Mouse (Mus musculus) midbrain, embryonic 13.5 days (tissue): ENCODE data around the gene Btd. TPM values are rescaled to one million over a fixed set of nuclear protein-coding genes. Genes with fewer than 3 reads are reported as not detected.

Experiments
- ATAC-seq: fragments of 200-750 bp; cut with Nextera tagmentation; 2 replicates; pipeline ENCODE4 v1.8.0; 2017; ENCODE audit warnings: mild to moderate bottlenecking, moderate TSS enrichment, moderate library complexity
- H3K27ac ChIP-seq: fragments of 300-500 bp; sonication (generic); 2 replicates; pipeline ENCODE4 v1.5.1; 2015; ENCODE audit warnings: inconsistent platforms, mild to moderate bottlenecking, moderate library complexity
- H3K27me3 ChIP-seq: fragments of 300-500 bp; sonication (generic); 2 replicates; pipeline ENCODE4 v1.6.1; 2015; ENCODE audit warnings: mild to moderate bottlenecking, inconsistent platforms
- H3K36me3 ChIP-seq: fragments of 300-500 bp; sonication (generic); 2 replicates; pipeline ENCODE4 v1.6.1; 2015; ENCODE audit warnings: mild to moderate bottlenecking, inconsistent platforms
- H3K4me1 ChIP-seq: fragments of 300-500 bp; sonication (generic); replicated peaks from 2 replicates; pipeline ENCODE4 v1.6.1; 2015; ENCODE audit warnings: inconsistent platforms
- H3K4me2 ChIP-seq: fragments of 300-500 bp; sonication (generic); replicated peaks from 2 replicates; pipeline ENCODE4 v1.6.1; 2015; ENCODE audit warnings: moderate library complexity, mild to moderate bottlenecking, inconsistent platforms
- H3K4me3 ChIP-seq: fragments of 300-500 bp; sonication (generic); replicated peaks from 2 replicates; pipeline ENCODE4 v1.5.1; 2015; ENCODE audit warnings: mild to moderate bottlenecking, inconsistent platforms
- H3K9ac ChIP-seq: fragments of 300-500 bp; sonication (generic); replicated peaks from 2 replicates; pipeline ENCODE4 v1.6.1; 2015; ENCODE audit warnings: mild to moderate bottlenecking, inconsistent platforms
- H3K9me3 ChIP-seq: fragments of 300-500 bp; sonication (generic); 2 replicates; pipeline ENCODE4 v1.6.1; 2016; ENCODE audit warnings: mild to moderate bottlenecking, inconsistent platforms
- WGBS: fragments of 180-500 bp; shearing (Covaris S2); methylation state at CpG from one replicate; pipeline ENCODE4 v1.1.7; 2015; 5-methylcytosine and 5-hydroxymethylcytosine counted together
- polyA plus RNA-seq: library from polyadenylated mRNA; unstranded; fragments of >200 nt; fragmentation: Nextera tagmentation; extraction: Ambion mirVana; gene quantifications from 2 replicates; pipeline ENCODE4 v1.2.1, GENCODE M21; 2015

Gene Btd
- polyA plus RNA-seq, 1 experiment from 2014 or later, result 14.8 TPM

- Histone ChIP-seq H3K4me2 (no peak overlapping the region), H3K9ac (no peak overlapping the region), H3K27me3 (no peaks in the 10 kb centered on the region), H3K9me3 (no peaks in the 10 kb centered on the region), H3K36me3 (0 out of 2 replicates have a peak, but pooled peaks cover 3% of the 10 kb centered on the region), H3K27ac (no peak overlapping the region), H3K4me3 (no peak overlapping the region), H3K4me1 (no peaks in the 10 kb centered on the region)
- 96% methylated on average over 9 of the region's 9 CpGs for WGBS
- ATAC-seq, result no peak
These were observed 23.6 kb upstream of the Btd start for GRCm38 (mm10) chr14:31617204-31617603.

DNA sequence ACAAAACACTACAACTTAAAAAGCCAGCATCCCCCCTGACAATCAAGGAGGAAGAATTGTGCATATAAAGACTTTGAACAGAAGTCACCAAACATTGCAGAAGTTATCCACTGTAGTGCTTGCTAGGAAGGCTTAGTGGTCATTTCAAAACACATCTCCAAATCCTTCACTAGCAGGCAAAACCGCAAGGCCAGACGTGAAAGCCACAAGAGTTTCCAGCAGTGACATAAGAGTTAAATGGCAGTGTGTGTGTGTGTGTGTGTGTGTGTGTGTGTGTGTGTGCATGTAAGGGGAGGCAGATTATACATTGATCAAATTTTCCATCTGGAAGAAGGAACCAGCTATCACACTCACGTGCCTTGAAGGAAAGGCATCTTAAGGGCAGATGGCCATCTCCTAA is 22.8 kb upstream of the Btd start:
- no peak overlapping the region for H3K27ac ChIP-seq
- H3K4me3 ChIP-seq, result no peak overlapping the region
- no peak for ATAC-seq
- WGBS, result 91% methylated on average over 3 of the region's 3 CpGs
- H3K36me3 ChIP-seq, result 0 out of 2 replicates have a peak, but pooled peaks cover under 1% of the 10 kb centered on the region
- H3K4me2 ChIP-seq, result no peak overlapping the region
- H3K27me3 ChIP-seq, result no peaks in the 10 kb centered on the region
- H3K9ac ChIP-seq, result no peak overlapping the region
- no peaks in the 10 kb centered on the region for H3K9me3 ChIP-seq
- H3K4me1 ChIP-seq, result no peaks in the 10 kb centered on the region

DNA sequence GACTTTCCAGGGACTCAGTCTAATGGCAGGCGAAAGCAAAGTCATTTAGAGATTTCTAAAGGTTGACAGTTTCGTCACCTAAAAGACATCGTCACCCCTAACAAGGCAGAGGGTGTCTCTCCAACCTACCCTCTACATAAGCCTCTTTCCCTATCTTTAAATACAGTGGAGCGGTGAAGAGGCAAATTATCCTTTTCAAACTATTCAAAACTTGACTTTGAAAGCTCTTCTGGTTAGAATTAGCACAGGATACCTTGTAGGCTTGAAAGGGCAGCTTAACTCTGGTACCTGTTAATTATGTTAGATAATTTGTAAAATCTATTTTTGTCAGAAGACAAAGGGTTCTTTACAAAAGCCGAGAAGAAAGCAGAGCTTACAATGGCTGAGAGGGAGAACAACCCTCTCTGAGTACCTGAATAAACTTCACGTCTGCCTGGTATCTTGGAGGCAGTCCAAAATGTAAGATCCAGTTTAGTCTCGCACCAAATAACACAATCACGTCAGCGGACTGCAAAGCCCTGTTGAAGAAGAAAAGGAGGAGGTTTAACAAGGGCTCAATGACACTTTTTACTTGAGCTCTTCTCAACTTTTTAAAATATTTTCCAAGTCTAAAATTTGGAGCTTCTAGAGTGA is 20.1 kb upstream of the Btd start:
- Histone ChIP-seq H3K9me3 (no peaks in the 10 kb centered on the region), H3K4me3 (no peak overlapping the region), H3K4me2 (no peak overlapping the region), H3K27ac (no peak overlapping the region), H3K9ac (no peak overlapping the region), H3K4me1 (no peaks in the 10 kb centered on the region), H3K27me3 (no peaks in the 10 kb centered on the region), H3K36me3 (no peaks in the 10 kb centered on the region)
- 65% methylated on average over 9 of the region's 9 CpGs for WGBS
- no peak for ATAC-seq

GRCm38 (mm10) chr14:31622748-31623147 is 18.1 kb upstream of the Btd start:
- Histone ChIP-seq H3K36me3 (no peaks in the 10 kb centered on the region), H3K27ac (no peak overlapping the region), H3K4me1 (no peaks in the 10 kb centered on the region), H3K4me3 (no peak overlapping the region), H3K27me3 (no peaks in the 10 kb centered on the region), H3K4me2 (no peak overlapping the region), H3K9me3 (no peaks in the 10 kb centered on the region), H3K9ac (no peak overlapping the region)
- 88% methylated on average over 12 of the region's 12 CpGs for WGBS
- no peak for ATAC-seq

GRCm38 (mm10) chr14:31630677-31631076 is 10.2 kb upstream of the Btd start:
- 0 out of 2 replicates have a peak, but pooled peaks have one; percentile 53 for ATAC-seq
- no peak overlapping the region for H3K9ac ChIP-seq
- H3K4me3 ChIP-seq, result no peak overlapping the region
- H3K27ac ChIP-seq, result no peak overlapping the region
- no peak overlapping the region for H3K4me2 ChIP-seq
- H3K9me3 ChIP-seq, result no peaks in the 10 kb centered on the region
- no peaks in the 10 kb centered on the region for H3K27me3 ChIP-seq
- 33% methylated on average over 7 of the region's 7 CpGs for WGBS
- H3K36me3 ChIP-seq, result no peaks in the 10 kb centered on the region
- H3K4me1 ChIP-seq, result 0 out of 2 replicates have a peak, but pooled peaks cover 2% of the 10 kb centered on the region

DNA sequence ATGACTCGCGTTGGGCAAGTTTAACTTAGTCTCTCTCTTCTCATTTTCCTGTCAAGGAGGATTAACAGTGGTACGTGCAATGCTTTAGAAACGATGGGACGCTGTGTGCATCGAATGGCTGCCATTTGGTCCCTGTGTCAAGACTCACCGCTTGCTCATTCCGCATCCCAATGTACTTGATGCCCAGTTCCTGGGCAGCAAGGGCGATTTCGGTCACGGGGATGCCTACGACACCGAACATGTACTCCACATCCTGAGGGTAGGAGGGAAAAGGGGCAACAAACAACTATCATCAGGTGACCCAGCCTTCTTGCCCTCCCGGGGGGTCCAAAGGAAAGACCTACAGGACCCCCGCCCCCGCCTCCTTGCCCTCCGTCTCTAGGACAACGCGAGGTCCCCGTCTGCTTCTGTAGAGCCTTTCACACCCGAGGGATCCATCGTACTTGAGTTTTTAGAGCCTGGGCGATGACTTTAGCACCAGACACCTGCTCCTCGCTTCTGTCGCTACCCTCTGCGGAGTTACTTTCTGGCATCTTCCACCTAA is 410 bp upstream of the Btd start, which contains the start of gene Gm49387:
Gm49387 (minus strand) TSS at position 533 of the 544 bp plus-strand sequence.
- Histone ChIP-seq H3K4me2 (peak within 1 kb of the TSS; percentile 95), H3K9ac (peak within 1 kb of the TSS; percentile 74), H3K9me3 (no peaks in the 10 kb centered on the region), H3K4me3 (peak within 1 kb of the TSS; percentile 66), H3K27me3 (no peaks in the 10 kb centered on the region), H3K36me3 (no peaks in the 10 kb centered on the region), H3K27ac (peak within 1 kb of the TSS; percentile 75), H3K4me1 (peaks cover 16% of the 10 kb centered on the region)
- peak; percentile 72; the same call in 1 of the 2 replicates for ATAC-seq
- 4% methylated on average over 25 of the region's 26 CpGs for WGBS

GRCm38 (mm10) chr14:31641506-31642155 is 803 bp downstream of the Btd start:
- Histone ChIP-seq H3K4me1 (peaks cover 16% of the 10 kb centered on the region), H3K4me3 (peak overlapping the region; percentile 66), H3K36me3 (no peaks in the 10 kb centered on the region), H3K27me3 (no peaks in the 10 kb centered on the region), H3K9me3 (no peaks in the 10 kb centered on the region), H3K9ac (peak overlapping the region; percentile 74), H3K27ac (no peak overlapping the region), H3K4me2 (peak overlapping the region; percentile 95)
- ATAC-seq, result no peak
- WGBS, result 72% methylated on average over 9 of the region's 9 CpGs

DNA sequence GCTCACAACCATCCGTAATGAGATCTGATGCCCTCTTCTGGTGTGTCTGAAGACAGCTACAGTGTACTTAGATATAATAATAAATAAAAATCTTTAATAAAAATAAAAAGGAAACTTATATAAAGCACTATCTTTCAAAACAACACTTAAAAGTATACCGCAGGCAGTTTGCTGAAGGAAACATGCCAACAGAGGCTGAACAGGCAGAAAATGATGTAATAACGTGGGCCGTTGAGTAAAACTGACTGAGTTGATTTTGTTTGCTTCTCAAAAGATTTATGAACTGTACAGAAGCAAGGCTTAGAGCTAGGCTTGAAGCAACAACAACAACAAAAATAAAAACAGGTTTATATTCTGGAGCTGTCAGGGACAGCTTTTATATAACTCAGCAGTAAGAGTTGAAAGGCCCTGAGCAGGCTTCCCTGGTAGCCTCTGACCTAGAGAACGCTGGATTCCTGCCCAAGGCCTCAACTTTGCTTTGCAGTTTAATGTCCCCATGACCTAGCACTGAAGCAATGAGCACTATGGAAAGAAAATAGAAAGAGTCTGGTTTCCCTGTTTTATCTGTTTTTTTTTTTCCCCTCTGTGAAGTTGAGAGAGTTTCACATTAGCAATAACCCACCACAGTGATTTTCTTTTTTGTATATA is 3.5 kb downstream of the Btd start:
- Histone ChIP-seq H3K27ac (no peak overlapping the region), H3K4me2 (no peak overlapping the region), H3K9ac (no peak overlapping the region), H3K4me3 (no peak overlapping the region), H3K9me3 (no peaks in the 10 kb centered on the region), H3K4me1 (peaks cover 16% of the 10 kb centered on the region), H3K27me3 (no peaks in the 10 kb centered on the region), H3K36me3 (no peaks in the 10 kb centered on the region)
- WGBS, result 91% methylated on average over 5 of the region's 5 CpGs
- no peak for ATAC-seq

- H3K27me3 ChIP-seq, result no peaks in the 10 kb centered on the region
- no peak overlapping the region for H3K27ac ChIP-seq
- H3K4me1 ChIP-seq, result peaks cover 13% of the 10 kb centered on the region
- no peaks in the 10 kb centered on the region for H3K9me3 ChIP-seq
- H3K4me3 ChIP-seq, result no peak overlapping the region
- H3K36me3 ChIP-seq, result no peaks in the 10 kb centered on the region
- H3K4me2 ChIP-seq, result no peak overlapping the region
- ATAC-seq, result no peak
- H3K9ac ChIP-seq, result no peak overlapping the region
- 66% methylated on average over 3 of the region's 3 CpGs for WGBS
These were observed 4.2 kb downstream of the Btd start for GRCm38 (mm10) chr14:31644931-31645547.

DNA sequence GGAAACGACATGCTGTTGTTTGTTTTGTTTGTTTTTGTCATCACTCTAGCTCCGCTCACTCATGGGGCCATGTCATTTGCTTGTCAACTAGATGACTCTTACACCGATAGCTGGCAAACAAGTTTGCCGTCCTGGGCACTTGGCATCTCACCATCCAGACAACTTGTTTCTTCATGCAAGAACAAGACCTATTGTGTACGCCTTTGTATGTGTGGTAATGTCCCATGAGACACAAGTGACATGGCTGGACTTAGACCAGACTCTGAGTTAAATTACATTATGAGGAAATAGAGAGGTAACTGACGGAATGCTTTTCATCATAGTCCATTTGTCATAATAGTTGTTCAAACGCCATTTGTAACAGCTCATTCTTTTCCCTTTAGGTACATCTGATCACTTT is 5.1 kb downstream of the Btd start:
- 94% methylated on average over 7 of the region's 7 CpGs for WGBS
- H3K4me1 ChIP-seq, result peaks cover 8% of the 10 kb centered on the region
- H3K27me3 ChIP-seq, result no peaks in the 10 kb centered on the region
- no peak overlapping the region for H3K9ac ChIP-seq
- no peak for ATAC-seq
- H3K9me3 ChIP-seq, result no peaks in the 10 kb centered on the region
- no peak overlapping the region for H3K4me3 ChIP-seq
- no peak overlapping the region for H3K27ac ChIP-seq
- H3K4me2 ChIP-seq, result no peak overlapping the region
- H3K36me3 ChIP-seq, result no peaks in the 10 kb centered on the region

- Histone ChIP-seq H3K4me1 (no peaks in the 10 kb centered on the region), H3K4me3 (no peak overlapping the region), H3K9ac (no peak overlapping the region), H3K4me2 (no peak overlapping the region), H3K9me3 (no peaks in the 10 kb centered on the region), H3K27me3 (no peaks in the 10 kb centered on the region), H3K27ac (no peak overlapping the region), H3K36me3 (no peaks in the 10 kb centered on the region)
- ATAC-seq, result no peak
- 91% methylated on average over 10 of the region's 10 CpGs for WGBS
These were observed 7.2 kb downstream of the Btd start for GRCm38 (mm10) chr14:31647991-31648390.

- H3K4me2 ChIP-seq, result no peak overlapping the region
- no peak overlapping the region for H3K27ac ChIP-seq
- no peak for ATAC-seq
- no peak overlapping the region for H3K4me3 ChIP-seq
- H3K27me3 ChIP-seq, result no peaks in the 10 kb centered on the region
- no peak overlapping the region for H3K9ac ChIP-seq
- no peaks in the 10 kb centered on the region for H3K4me1 ChIP-seq
- no peaks in the 10 kb centered on the region for H3K9me3 ChIP-seq
- whole genome bisulfite sequencing, result 95% methylated on average over 3 of the region's 3 CpGs
- H3K36me3 ChIP-seq, result no peaks in the 10 kb centered on the region
These were observed 9.5 kb downstream of the Btd start for GRCm38 (mm10) chr14:31650347-31650746.
